Comparison of ENCODE assay signal across 10 mouse cellular contexts in the genomic region with DNA sequence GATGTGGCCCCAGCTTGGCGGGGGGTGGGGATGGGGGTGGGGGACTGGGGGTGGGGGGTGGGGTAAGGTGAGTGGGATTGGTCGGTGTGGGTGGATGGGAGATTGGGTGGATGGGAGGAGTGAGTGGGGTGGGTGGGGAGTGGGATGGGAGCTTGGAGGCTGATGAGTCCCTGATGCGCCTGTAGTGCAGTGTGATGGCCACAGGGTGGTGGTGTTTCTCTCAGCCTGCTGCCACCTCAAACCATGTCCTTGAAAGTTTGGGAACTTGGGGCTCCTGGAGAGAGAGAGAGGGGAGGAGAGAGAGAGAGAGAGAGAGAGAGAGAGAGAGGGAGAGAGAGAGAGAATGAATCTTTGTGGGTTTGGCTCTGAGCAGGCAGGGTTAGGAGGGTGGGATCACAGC. TPM values are rescaled to one million over a fixed set of nuclear protein-coding genes. Genes with fewer than 3 reads are reported as not detected.
A peak's percentile ranks its signal among the peaks of the same experiment; 100 is the strongest.
DNase-seq lines count a peak whose midpoint lies in the region; ATAC-seq and TF ChIP-seq lines count a peak whose summit lies in the region.
"Had no signal": no experiment of that assay in that cellular context is flagged by ENCODE, and none has a peak within 500 bp of the region (broad histone marks: within the 10 kb centered on the region; RNA-seq: fewer than 3 reads in every experiment).

No protein-coding gene starts in this region.

- H3K9me3 ChIP-seq in liver, embryonic 14.5 days (ENCODE audit: control insufficient read depth, low read length) = no peaks in the 10 kb centered on the region
- H3K9me3 ChIP-seq in liver, embryonic 12.5 days (replicated peaks) = no peaks in the 10 kb centered on the region
- no peaks in the 10 kb centered on the region for H3K9me3 ChIP-seq in intestine, embryonic 16.5 days (ENCODE audit: control insufficient read depth, low read length)
- H3K9me3 ChIP-seq: limb, embryonic 13.5 days had no signal

- DNase-seq in cerebellum, postnatal 14 days = peak; percentile 69 to 79
- DNase-seq in cerebellum, adult 11 months = no peak
- no peak for DNase-seq in liver, embryonic 14.5 days (ENCODE audit: low read depth in 3 of 3, low spot score in 3 of 3)
- DNase-seq in adrenal gland, postnatal 25 days = peak; percentile 27
- peak; percentile 52 to 65 for DNase-seq in kidney, postnatal 4 days
- no peak for DNase-seq in spleen, postnatal 36 days (ENCODE audit: low spot score in 2 of 2)

- TF ChIP-seq CTCF in liver, embryonic 14.5 days (IDR thresholded peaks at IDR 0.05; ENCODE audit: low read depth) = peak; percentile 51

- no peaks in the 10 kb centered on the region for H3K36me3 ChIP-seq in liver, embryonic 14.5 days (replicated peaks; ENCODE audit: control insufficient read depth, insufficient read depth, low read depth)
- H3K36me3 ChIP-seq in liver, embryonic 12.5 days = no peaks in the 10 kb centered on the region
- H3K36me3 ChIP-seq in intestine, embryonic 16.5 days (ENCODE audit: control insufficient read depth, insufficient read depth, low read length) = no peaks in the 10 kb centered on the region
- H3K36me3 ChIP-seq: G1E; limb, embryonic 13.5 days had no signal

- TF ChIP-seq EP300 in liver, embryonic 14.5 days (IDR thresholded peaks at IDR 0.05; ENCODE audit: low read depth) = no peak

- no peak overlapping the region for H3K27ac ChIP-seq in liver, embryonic 14.5 days
- H3K27ac ChIP-seq in liver, embryonic 12.5 days = no peak overlapping the region
- H3K27ac ChIP-seq in intestine, embryonic 16.5 days (ENCODE audit: low read length) = no peak overlapping the region
- H3K27ac ChIP-seq: limb, embryonic 13.5 days had no signal

- ATAC-seq in liver, embryonic 14.5 days (ENCODE audit: insufficient read depth) = no peak
- ATAC-seq in liver, embryonic 12.5 days = no peak
- ATAC-seq in intestine, embryonic 16.5 days = no peak

- no peak overlapping the region for H3K9ac ChIP-seq in liver, embryonic 14.5 days (replicated peaks)
- H3K9ac ChIP-seq in liver, embryonic 12.5 days = no peak overlapping the region
- no peak overlapping the region for H3K9ac ChIP-seq in intestine, embryonic 16.5 days (ENCODE audit: low read depth, low read length)
- H3K9ac ChIP-seq: limb, embryonic 13.5 days had no signal

- H3K4me1 ChIP-seq in liver, embryonic 14.5 days (replicated peaks; ENCODE audit: control insufficient read depth in 2 of 2, insufficient read depth in 2 of 2, low read length in 1 of 2) = no peaks in the 10 kb centered on the region
- H3K4me1 ChIP-seq in liver, embryonic 12.5 days = no peaks in the 10 kb centered on the region
- no peaks in the 10 kb centered on the region for H3K4me1 ChIP-seq in intestine, embryonic 16.5 days (ENCODE audit: control insufficient read depth, insufficient read depth, low read length)
- H3K4me1 ChIP-seq: limb, embryonic 13.5 days had no signal

- no peak overlapping the region for H3K4me2 ChIP-seq in liver, embryonic 14.5 days (ENCODE audit: low read depth)
- H3K4me2 ChIP-seq in liver, embryonic 12.5 days = no peak overlapping the region
- no peak overlapping the region for H3K4me2 ChIP-seq in intestine, embryonic 16.5 days (ENCODE audit: low read depth, low read length)
- H3K4me2 ChIP-seq: limb, embryonic 13.5 days had no signal

- no peaks in the 10 kb centered on the region for H3K27me3 ChIP-seq in liver, embryonic 14.5 days (ENCODE audit: control insufficient read depth, insufficient read depth, low read length)
- 0 out of 2 replicates have a peak, but pooled peaks cover 4% of the 10 kb centered on the region for H3K27me3 ChIP-seq in liver, embryonic 12.5 days (replicated peaks)
- no peaks in the 10 kb centered on the region for H3K27me3 ChIP-seq in intestine, embryonic 16.5 days (replicated peaks; ENCODE audit: control insufficient read depth, insufficient read depth, low read length)
- H3K27me3 ChIP-seq: limb, embryonic 13.5 days had no signal

- 2% methylated on average over 3 of the region's 3 CpGs for WGBS in liver, embryonic 14.5 days (ENCODE audit: insufficient replicate concordance)
- 7% methylated on average over 3 of the region's 3 CpGs for WGBS in liver, embryonic 12.5 days (ENCODE audit: insufficient replicate concordance)
- 0% methylated on average over 3 of the region's 3 CpGs for WGBS in intestine, embryonic 16.5 days

- H3K4me3 ChIP-seq in liver, embryonic 14.5 days (ENCODE audit: insufficient read depth in 1 of 2, low read depth in 2 of 2, low read length in 2 of 2) = no peak overlapping the region
- no peak overlapping the region for H3K4me3 ChIP-seq in liver, embryonic 12.5 days
- no peak overlapping the region for H3K4me3 ChIP-seq in intestine, embryonic 16.5 days (ENCODE audit: low read length)
- H3K4me3 ChIP-seq: limb, embryonic 13.5 days had no signal

RNA-seq across cellular contexts. Expression of gene Gprc5b, which starts 20.7 kb away (rescaled TPM):
- 0.47 and 0.76 TPM in 2 replicates for polyA plus RNA-seq in liver, embryonic 14.5 days (2012; rRNA removed)
- 0.30 and 0.58 TPM in 2 replicates for polyA plus RNA-seq in liver, embryonic 14.5 days (2014; fragmentation: Nextera tagmentation; extraction: Ambion mirVana)
- polyA plus RNA-seq in liver, embryonic 12.5 days (2016; fragmentation: Nextera tagmentation; extraction: Ambion mirVana) = 0.46 and 0.73 TPM in 2 replicates
- 102 and 104 TPM in 2 replicates for total RNA-seq in adrenal gland, postnatal 25 days (2021)
- 2.6 and 2.8 TPM in 2 replicates for polyA plus RNA-seq in intestine, embryonic 16.5 days (2015; fragmentation: Nextera tagmentation; extraction: Ambion mirVana)
- polyA plus RNA-seq: G1E had no signal

Comparison
In these comparisons a context has a peak if more than half of its experiments do, and no peak if none do; other contexts are left out.
1. DNase-seq: peak in cerebellum, postnatal 14 days (2 of 2), adrenal gland, postnatal 25 days (single experiment) and kidney, postnatal 4 days (2 of 2); none in cerebellum, adult 11 months (single experiment), liver, embryonic 14.5 days (0 of 3) and spleen, postnatal 36 days (0 of 2).